Comparison of ENCODE assay signal across 15 mouse cellular contexts in the genomic region with DNA sequence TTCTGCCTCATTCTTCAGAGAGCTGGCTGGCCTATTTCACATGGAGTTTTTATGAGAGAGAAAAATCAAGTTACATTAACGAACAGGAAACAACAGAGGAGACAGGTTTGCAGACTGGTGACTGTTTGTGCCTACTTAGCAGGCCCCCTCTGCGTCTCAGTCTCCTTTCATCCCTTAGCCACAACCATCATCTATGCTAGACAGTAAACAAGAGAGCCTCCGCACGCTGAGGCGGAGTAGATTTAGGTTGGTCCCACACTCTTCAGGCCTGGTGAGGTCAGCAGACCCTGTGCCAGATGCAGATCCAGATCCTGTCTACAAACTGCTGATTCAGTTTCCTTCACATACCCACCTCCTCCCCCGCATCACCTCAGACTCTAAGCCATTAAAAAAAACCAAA.
"Had no signal": no experiment of that assay in that cellular context is flagged by ENCODE, and none has a peak within 500 bp of the region (broad histone marks: within the 10 kb centered on the region; RNA-seq: fewer than 3 reads in every experiment).

No protein-coding gene starts in this region.

- DNase-seq: kidney, adult 2 months; kidney, postnatal 25 days; liver, embryonic 13.5 days; lung, adult 18-20 months; retina, postnatal 1 day; right cerebral cortex, postnatal 4 days; spleen, adult 18-20 months; thymus, adult 2 months; thymus, postnatal 25 days had no signal

- H3K27ac ChIP-seq: kidney, embryonic 15.5 days; left cerebral cortex, adult 2 months; limb, embryonic 12.5 days; liver, embryonic 13.5 days; midbrain, embryonic 12.5 days; neural tube, embryonic 13.5 days; stomach, embryonic 15.5 days had no signal

- H3K4me3 ChIP-seq: kidney, embryonic 15.5 days; left cerebral cortex, adult 2 months; limb, embryonic 12.5 days; liver, embryonic 13.5 days; midbrain, embryonic 12.5 days; neural tube, embryonic 13.5 days; stomach, embryonic 15.5 days had no signal
